Mouse (Mus musculus) lung, embryonic 15.5 days (tissue): ENCODE results near the gene Rassf1. TPM values are rescaled to one million over a fixed set of nuclear protein-coding genes. Genes with fewer than 3 reads are reported as not detected.
"Not testable (repeated sequence)": the region's sequence is repeated elsewhere in the genome, so short reads cannot be mapped to it uniquely, and the experiment has no call there.

Experiments used
- ATAC-seq: fragments of 200-750 bp; cut with Nextera tagmentation; 2 replicates; pipeline ENCODE4 v1.8.0; 2017; ENCODE audit warnings: moderate number of reproducible peaks, borderline replicate concordance; ENCODE audit not compliant: low FRiP score, low TSS enrichment; ENCODE audit errors: extremely low read depth
- H3K27ac ChIP-seq: fragments of 300-500 bp; sonication (generic); 2 replicates; pipeline ENCODE4 v1.5.1; 2015; ENCODE audit warnings: moderate library complexity, mild to moderate bottlenecking, inconsistent platforms
- H3K27me3 ChIP-seq: fragments of 300-500 bp; sonication (generic); 2 replicates; pipeline ENCODE4 v1.6.1; 2015; ENCODE audit warnings: inconsistent platforms
- H3K36me3 ChIP-seq: fragments of 300-500 bp; sonication (generic); 2 replicates; pipeline ENCODE4 v1.6.1; 2015; ENCODE audit warnings: inconsistent platforms
- H3K4me1 ChIP-seq: fragments of 300-500 bp; sonication (generic); 2 replicates; pipeline ENCODE4 v1.6.1; 2015; ENCODE audit warnings: inconsistent platforms
- H3K4me2 ChIP-seq: fragments of 300-500 bp; sonication (generic); 2 replicates; pipeline ENCODE4 v1.6.1; 2015; ENCODE audit warnings: inconsistent platforms, mild to moderate bottlenecking, moderate library complexity
- H3K4me3 ChIP-seq: fragments of 300-500 bp; sonication (generic); 2 replicates; pipeline ENCODE4 v1.5.1; 2015; ENCODE audit warnings: mild to moderate bottlenecking, inconsistent platforms
- H3K9ac ChIP-seq: fragments of 300-500 bp; sonication (generic); 2 replicates; pipeline ENCODE4 v1.6.1; 2015; ENCODE audit warnings: inconsistent platforms
- H3K9me3 ChIP-seq: fragments of 300-500 bp; sonication (generic); 2 replicates; pipeline ENCODE4 v1.6.1; 2016; ENCODE audit warnings: inconsistent platforms
- WGBS: fragments of 180-500 bp; shearing (Covaris S2); methylation state at CpG from one replicate; pipeline ENCODE4 v1.1.7; 2015; 5-methylcytosine and 5-hydroxymethylcytosine counted together
- polyA plus RNA-seq: library from polyadenylated mRNA; unstranded; fragments of >200 nt; fragmentation: Nextera tagmentation; extraction: Ambion mirVana; gene quantifications from 2 replicates; pipeline ENCODE4 v1.2.1, GENCODE M21; 2015

The Rassf1 gene
- polyA plus RNA-seq, 1 experiment from 2014 or later, result 64.1 TPM

GRCm38 (mm10) chr9:107573774-107574173, 22.4 kb downstream of the Rassf1 start:
- H3K9me3 ChIP-seq, ATAC-seq, H3K4me3 ChIP-seq, H3K4me2 ChIP-seq, H3K9ac ChIP-seq, H3K27ac ChIP-seq, H3K27me3 ChIP-seq: not testable (repeated sequence)
- peaks cover 47% of the 10 kb centered on the region for H3K4me1 ChIP-seq
- H3K36me3 ChIP-seq, result peaks cover 35% of the 10 kb centered on the region
- WGBS, result 77% methylated on average over 6 of the region's 6 CpGs

GRCm38 (mm10) chr9:107575579-107576356, 24.4 kb downstream of the Rassf1 start:
- Histone ChIP-seq H3K4me2 (no peak overlapping the region), H3K27me3 (no peaks in the 10 kb centered on the region), H3K4me1 (peaks cover 45% of the 10 kb centered on the region), H3K36me3 (peaks cover 35% of the 10 kb centered on the region), H3K9ac (no peak overlapping the region), H3K27ac (peak overlapping the region; percentile 74), H3K9me3 (no peaks in the 10 kb centered on the region), H3K4me3 (no peak overlapping the region)
- no peak for ATAC-seq
- WGBS, result 62% methylated on average over 14 of the region's 14 CpGs

GRCm38 (mm10) chr9:107576357-107577107, 25.2 kb downstream of the Rassf1 start, which contains the start of gene Hyal1:
TSS of gene Hyal1 (plus strand) at chr9:107576927.
- H3K4me1 ChIP-seq, result peaks cover 44% of the 10 kb centered on the region
- ATAC-seq, result peak; percentile 73
- H3K4me3 ChIP-seq, result peak within 1 kb of the TSS; percentile 40
- H3K9ac ChIP-seq, result peak within 1 kb of the TSS; percentile 42
- peaks cover 27% of the 10 kb centered on the region for H3K36me3 ChIP-seq
- H3K27me3 ChIP-seq, result no peaks in the 10 kb centered on the region
- WGBS, result 14% methylated on average over 16 of the region's 16 CpGs
- H3K4me2 ChIP-seq, result peak within 1 kb of the TSS; percentile 61
- no peaks in the 10 kb centered on the region for H3K9me3 ChIP-seq
- peak within 1 kb of the TSS; percentile 74 for H3K27ac ChIP-seq

- H3K9me3 ChIP-seq, result no peaks in the 10 kb centered on the region
- H3K4me3 ChIP-seq, result no peak overlapping the region
- peaks cover 17% of the 10 kb centered on the region for H3K36me3 ChIP-seq
- peaks cover 56% of the 10 kb centered on the region for H3K4me1 ChIP-seq
- WGBS, result 88% methylated on average over 10 of the region's 10 CpGs
- no peak overlapping the region for H3K9ac ChIP-seq
- H3K27ac ChIP-seq, result no peak overlapping the region
- ATAC-seq, result no peak
- H3K4me2 ChIP-seq, result no peak overlapping the region
- no peaks in the 10 kb centered on the region for H3K27me3 ChIP-seq
These were observed 26.5 kb downstream of the Rassf1 start for GRCm38 (mm10) chr9:107577871-107578270.

GRCm38 (mm10) chr9:107578587-107578986, 27.2 kb downstream of the Rassf1 start, which contains the start of gene Naa80:
TSS of gene Naa80 (plus strand) at chr9:107578887.
- Histone ChIP-seq H3K4me3 (no peak within 1 kb of the TSS), H3K27me3 (no peaks in the 10 kb centered on the region), H3K4me2 (peak within 1 kb of the TSS; percentile 87; the same call in 1 of the 2 replicates), H3K36me3 (peaks cover 18% of the 10 kb centered on the region), H3K9ac (no peak within 1 kb of the TSS), H3K27ac (peak within 1 kb of the TSS; percentile 97), H3K4me1 (peaks cover 57% of the 10 kb centered on the region), H3K9me3 (no peaks in the 10 kb centered on the region)
- ATAC-seq, result no peak
- WGBS, result 66% methylated on average over 3 of the region's 3 CpGs

- peak overlapping the region; percentile 97 for H3K27ac ChIP-seq
These were observed 27.9 kb downstream of the Rassf1 start for GRCm38 (mm10) chr9:107579023-107579900.

GRCm38 (mm10) chr9:107580501-107581317, 29.4 kb downstream of the Rassf1 start, which contains the start of gene Hyal3:
TSS of gene Hyal3 (plus strand) at chr9:107580818.
- H3K4me1 ChIP-seq, result peaks cover 53% of the 10 kb centered on the region
- H3K9ac ChIP-seq, result peak within 1 kb of the TSS; percentile 67
- H3K27me3 ChIP-seq, result no peaks in the 10 kb centered on the region

More at GRCm38 (mm10) chr9:107579023-107579900, 27.9 kb downstream of the Rassf1 start:
- H3K4me3 ChIP-seq, result no peak overlapping the region
- no peak for ATAC-seq
- peaks cover 18% of the 10 kb centered on the region for H3K36me3 ChIP-seq
- H3K9ac ChIP-seq, result no peak overlapping the region
- 88% methylated on average over 14 of the region's 14 CpGs for WGBS
- no peaks in the 10 kb centered on the region for H3K9me3 ChIP-seq
- peak overlapping the region; percentile 87; the same call in 1 of the 2 replicates for H3K4me2 ChIP-seq
- H3K4me1 ChIP-seq, result peaks cover 57% of the 10 kb centered on the region
- H3K27me3 ChIP-seq, result no peaks in the 10 kb centered on the region

GRCm38 (mm10) chr9:107581584-107581983, 30.2 kb downstream of the Rassf1 start:
- H3K27ac ChIP-seq, result peak overlapping the region; percentile 97
- no peaks in the 10 kb centered on the region for H3K9me3 ChIP-seq
- no peaks in the 10 kb centered on the region for H3K27me3 ChIP-seq
- peak overlapping the region; percentile 87 for H3K4me2 ChIP-seq
- H3K4me3 ChIP-seq, result peak overlapping the region; percentile 60
- H3K36me3 ChIP-seq, result peaks cover 13% of the 10 kb centered on the region
- WGBS, result 63% methylated on average over 4 of the region's 4 CpGs
- ATAC-seq, result no peak
- H3K4me1 ChIP-seq, result peaks cover 45% of the 10 kb centered on the region
- H3K9ac ChIP-seq, result peak overlapping the region; percentile 67

More at GRCm38 (mm10) chr9:107580501-107581317, 29.4 kb downstream of the Rassf1 start, which contains the start of gene Hyal3:
- WGBS, result under 1% methylated on average over 32 of the region's 32 CpGs
- Histone ChIP-seq H3K4me3 (peak within 1 kb of the TSS; percentile 60), H3K27ac (peak within 1 kb of the TSS; percentile 97), H3K4me2 (peak within 1 kb of the TSS; percentile 87), H3K36me3 (peaks cover 13% of the 10 kb centered on the region), H3K9me3 (no peaks in the 10 kb centered on the region)
- ATAC-seq, result peak; percentile 75

GRCm38 (mm10) chr9:107582509-107583062, 31.2 kb downstream of the Rassf1 start:
- WGBS, result 89% methylated on average over 7 of the region's 7 CpGs
- ATAC-seq, result no peak
- H3K4me1 ChIP-seq, result peaks cover 38% of the 10 kb centered on the region

GRCm38 (mm10) chr9:107583174-107583573, 31.8 kb downstream of the Rassf1 start:
- 91% methylated on average over 14 of the region's 14 CpGs for WGBS
- H3K27me3 ChIP-seq, result no peaks in the 10 kb centered on the region
- H3K9ac ChIP-seq, result no peak overlapping the region
- H3K4me1 ChIP-seq, result peaks cover 36% of the 10 kb centered on the region
- no peak for ATAC-seq
- no peaks in the 10 kb centered on the region for H3K9me3 ChIP-seq
- H3K27ac ChIP-seq, result no peak overlapping the region
- no peak overlapping the region for H3K4me3 ChIP-seq
- peaks cover 13% of the 10 kb centered on the region for H3K36me3 ChIP-seq
- no peak overlapping the region for H3K4me2 ChIP-seq

More at GRCm38 (mm10) chr9:107582509-107583062, 31.2 kb downstream of the Rassf1 start:
- Histone ChIP-seq H3K27me3 (no peaks in the 10 kb centered on the region), H3K4me3 (no peak overlapping the region), H3K9me3 (no peaks in the 10 kb centered on the region), H3K27ac (no peak overlapping the region), H3K36me3 (peaks cover 13% of the 10 kb centered on the region), H3K4me2 (peak overlapping the region; percentile 87; the same call in 1 of the 2 replicates), H3K9ac (no peak overlapping the region)
